Mouse (Mus musculus) CH12.LX (cell line): Measurements from ENCODE around the gene Eef1akmt1.

Source experiments
- CTCF ChIP-seq, 2 experiments: IDR thresholded peaks in 1 of 2; conservative IDR thresholded peaks in 1 of 2; 2 replicates each; pipeline ENCODE4 v1.5.1; 2011 to 2012; ENCODE audit warnings: low read depth in 2 of 2, low read length in 2 of 2, improper control_type of control experiment in 1 of 2, inconsistent platforms in 1 of 2, mild to moderate bottlenecking in 1 of 2, moderate library complexity in 1 of 2
- E2F4 ChIP-seq: IDR thresholded peaks from 2 replicates; pipeline ENCODE4 v1.6.1; 2011; ENCODE audit warnings: low read depth, low read length, improper control_type of control experiment; ENCODE audit not compliant: insufficient replicate concordance
- ETS1 ChIP-seq: conservative IDR thresholded peaks from 2 replicates; pipeline ENCODE4 v1.6.1; 2012; ENCODE audit warnings: low read depth, mild to moderate bottlenecking, inconsistent platforms, low read length, improper control_type of control experiment, moderate library complexity
- IRF4 ChIP-seq: IDR thresholded peaks from 2 replicates; pipeline ENCODE4 v1.6.1; 2014; ENCODE audit warnings: low read depth, mild to moderate bottlenecking, inconsistent platforms, low read length, improper control_type of control experiment
- POLR2A ChIP-seq: IDR thresholded peaks from 2 replicates; pipeline ENCODE4 v1.6.1; 2011; ENCODE audit warnings: low read depth, mild to moderate bottlenecking, improper control_type of control experiment, low read length
- TCF12 ChIP-seq: IDR thresholded peaks from 2 replicates; pipeline ENCODE4 v1.6.1; 2014; ENCODE audit warnings: low read depth, mild to moderate bottlenecking, inconsistent platforms, low read length, improper control_type of control experiment
- ZKSCAN1 ChIP-seq: IDR thresholded peaks from 2 replicates; pipeline ENCODE4 v1.6.1; 2012; ENCODE audit warnings: low read depth, inconsistent platforms, low read length, improper control_type of control experiment, borderline replicate concordance

DNA sequence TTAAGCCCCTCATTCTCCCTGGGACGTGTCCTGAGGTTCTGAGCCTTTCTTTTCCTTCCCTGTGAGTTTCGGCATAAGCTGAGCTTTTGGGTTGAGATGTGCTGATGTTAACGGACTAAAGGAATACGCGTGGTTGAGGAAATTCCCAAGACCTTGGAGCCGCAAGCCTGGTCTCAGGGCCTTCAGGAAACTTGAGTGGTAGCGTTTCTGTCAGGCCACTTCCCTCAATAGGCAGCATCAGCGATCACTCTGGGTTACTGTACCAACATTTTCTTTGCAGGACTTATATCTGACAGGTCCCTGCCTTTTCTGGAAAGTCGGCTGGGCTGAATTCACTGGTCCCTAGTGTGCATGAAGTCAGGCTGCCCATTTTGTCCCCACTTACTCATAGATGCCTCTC is 34.6 kb downstream of the Eef1akmt1 start:
- TF ChIP-seq CTCF (conservative IDR thresholded peaks at IDR 0.05 in 1 of 2, IDR thresholded peaks at IDR 0.05 in 1 of 2; ENCODE audit: low read depth in 2 of 2, low read length in 2 of 2) (no peak), POLR2A (no peak), ETS1 (no peak), IRF4 (no peak), ZKSCAN1 (no peak), TCF12 (no peak), E2F4 (no peak)
